Mouse (Mus musculus) heart, adult 2 months (tissue): ENCODE measurements at regions not wholly inside any gene's neighbourhood (a gene's known extent, or its start where the extent isn't known, plus 50 kb on each side); places are given as distances from the start of the nearest gene placed in this dataset.

ENCODE experiments used
- DNase-seq, 2 experiments: peaks; one replicate each; pipeline ENCODE4 v3.0.0; 2021
- H3K27ac ChIP-seq: fragments of 200-600 bp; 2 replicates; pipeline ENCODE4 v1.8.1; 2022
- H3K27me3 ChIP-seq: fragments of 200-500 bp; 2 replicates; pipeline ENCODE4 v1.6.1; 2012; ENCODE audit warnings: mild to moderate bottlenecking, low read length, inconsistent platforms, mixed read lengths; ENCODE audit not compliant: control insufficient read depth, insufficient read depth
- H3K36me3 ChIP-seq: fragments of 200-500 bp; 2 replicates; pipeline ENCODE4 v1.6.1; 2012; ENCODE audit warnings: low read length, inconsistent platforms; ENCODE audit not compliant: control insufficient read depth, insufficient read depth
- H3K4me1 ChIP-seq: fragments of 200-500 bp; 2 replicates; pipeline ENCODE4 v1.6.1; 2011; ENCODE audit warnings: low read length; ENCODE audit not compliant: control insufficient read depth, insufficient read depth
- H3K4me3 ChIP-seq: fragments of 200-600 bp; 2 replicates; pipeline ENCODE4 v1.8.1; 2022
- H3K79me2 ChIP-seq: fragments of 200-500 bp; replicated peaks from 2 replicates; pipeline ENCODE4 v1.6.1; 2012; ENCODE audit warnings: mild to moderate bottlenecking, inconsistent platforms, low read length, moderate library complexity, mixed read lengths; ENCODE audit not compliant: control insufficient read depth, insufficient read depth
- H3K9ac ChIP-seq: fragments of 200-500 bp; 2 replicates; pipeline ENCODE4 v1.6.1; 2012; ENCODE audit warnings: low read depth, mild to moderate bottlenecking, control low read depth, inconsistent platforms, low read length, mixed read lengths
- CTCF ChIP-seq: fragments of 200-600 bp; IDR thresholded peaks from 2 replicates; pipeline ENCODE4 v1.8.1; 2022; ENCODE audit warnings: antibody characterized with exemption, mild to moderate bottlenecking, moderate library complexity
- EP300 ChIP-seq: fragments of 200-500 bp; IDR thresholded peaks from 2 replicates; pipeline ENCODE4 v1.6.1; 2011; ENCODE audit warnings: low read depth, low read length, control low read depth; ENCODE audit not compliant: insufficient read depth
- POLR2A ChIP-seq: fragments of 200-500 bp; IDR thresholded peaks from 2 replicates; pipeline ENCODE4 v1.6.1; 2011; ENCODE audit warnings: mild to moderate bottlenecking, low read depth, low read length, control low read depth; ENCODE audit not compliant: insufficient read depth
- WGBS: fragments of 180-500 bp; shearing (Covaris S2); methylation state at CpG from one replicate; pipeline ENCODE4 v1.1.7; 2018; 5-methylcytosine and 5-hydroxymethylcytosine counted together
- intact Hi-C: fragments of 180-260 bp; cut with DNase I; formaldehyde crosslinking; loops from one replicate; pipeline ENCODE4 v1.15.1; 2025

- Histone ChIP-seq H3K36me3 (no peaks in the 10 kb centered on the region), H3K4me1 (no peaks in the 10 kb centered on the region), H3K9ac (no peak overlapping the region), H3K27me3 (no peaks in the 10 kb centered on the region), H3K27ac (no peak overlapping the region), H3K79me2 (no peaks in the 10 kb centered on the region), H3K4me3 (no peak overlapping the region)
- TF ChIP-seq EP300 (no peak), CTCF (no peak), POLR2A (no peak)
- no peak for DNase-seq
- 87% methylated on average over 8 of the region's 8 CpGs for WGBS
- intact Hi-C loops: no loop called here
These were observed 339.7 kb downstream of the Rnf144b start for GRCm38 (mm10) chr13:47462148-47462547.

GRCm38 (mm10) chr13:47471543-47472213 lies 349.2 kb downstream of the Rnf144b start:
- Histone ChIP-seq H3K36me3 (no peaks in the 10 kb centered on the region), H3K27me3 (no peaks in the 10 kb centered on the region), H3K79me2 (no peaks in the 10 kb centered on the region), H3K27ac (no peak overlapping the region), H3K4me1 (no peaks in the 10 kb centered on the region), H3K4me3 (no peak overlapping the region), H3K9ac (no peak overlapping the region)
- WGBS: 73% methylated on average over 14 of the region's 14 CpGs
- DNase-seq: no peak
- intact Hi-C loops: no loop called here
- no peak for TF ChIP-seq CTCF
- TF ChIP-seq EP300: no peak
- TF ChIP-seq POLR2A: no peak

- 67% methylated on average over 10 of the region's 10 CpGs for WGBS
- no peak overlapping the region for H3K27ac ChIP-seq
- no peak overlapping the region for H3K4me3 ChIP-seq
- H3K36me3 ChIP-seq: no peaks in the 10 kb centered on the region
- H3K27me3 ChIP-seq: no peaks in the 10 kb centered on the region
- no peak overlapping the region for H3K9ac ChIP-seq
- H3K79me2 ChIP-seq: no peaks in the 10 kb centered on the region
- no peak for TF ChIP-seq POLR2A
- no peak for TF ChIP-seq CTCF
- TF ChIP-seq EP300: no peak
- intact Hi-C loops: no loop called here
- no peak for DNase-seq
- no peaks in the 10 kb centered on the region for H3K4me1 ChIP-seq
These were observed 357.7 kb downstream of the Rnf144b start for GRCm38 (mm10) chr13:47480159-47480558.

GRCm38 (mm10) chr13:47484819-47485218 lies 362.4 kb downstream of the Rnf144b start:
- Histone ChIP-seq H3K9ac (no peak overlapping the region), H3K36me3 (no peaks in the 10 kb centered on the region), H3K27me3 (no peaks in the 10 kb centered on the region), H3K4me3 (no peak overlapping the region), H3K79me2 (no peaks in the 10 kb centered on the region), H3K27ac (no peak overlapping the region), H3K4me1 (no peaks in the 10 kb centered on the region)
- intact Hi-C loops: no loop called here
- DNase-seq: no peak
- 73% methylated on average over 2 of the region's 2 CpGs for WGBS
- no peak for TF ChIP-seq POLR2A
- no peak for TF ChIP-seq EP300
- no peak for TF ChIP-seq CTCF

- Histone ChIP-seq H3K9ac (no peak overlapping the region), H3K36me3 (no peaks in the 10 kb centered on the region), H3K79me2 (no peaks in the 10 kb centered on the region), H3K4me3 (no peak overlapping the region), H3K4me1 (no peaks in the 10 kb centered on the region), H3K27ac (no peak overlapping the region), H3K27me3 (no peaks in the 10 kb centered on the region)
- no peak for TF ChIP-seq EP300
- no peak for TF ChIP-seq POLR2A
- TF ChIP-seq CTCF: no peak
- DNase-seq: no peak
- intact Hi-C loops: no loop called here
These were observed 363.7 kb downstream of the Rnf144b start for GRCm38 (mm10) chr13:47486111-47486510.

GRCm38 (mm10) chr13:47486658-47487057 lies 364.2 kb downstream of the Rnf144b start:
- Histone ChIP-seq H3K27me3 (no peaks in the 10 kb centered on the region), H3K36me3 (no peaks in the 10 kb centered on the region), H3K79me2 (no peaks in the 10 kb centered on the region), H3K27ac (no peak overlapping the region), H3K4me1 (no peaks in the 10 kb centered on the region), H3K9ac (no peak overlapping the region), H3K4me3 (no peak overlapping the region)
- intact Hi-C loops: no loop called here
- TF ChIP-seq CTCF (no peak), POLR2A (no peak), EP300 (no peak)
- WGBS: 71% methylated on average over 3 of the region's 3 CpGs
- DNase-seq: no peak
